Mouse (Mus musculus) heart, adult 2 months (tissue): ENCODE results near the gene Nmu.

Experiments used
- CTCF ChIP-seq: fragments of 200-600 bp; IDR thresholded peaks from 2 replicates; pipeline ENCODE4 v1.8.1; 2022; ENCODE audit warnings: antibody characterized with exemption, mild to moderate bottlenecking, moderate library complexity
- EP300 ChIP-seq: fragments of 200-500 bp; IDR thresholded peaks from 2 replicates; pipeline ENCODE4 v1.6.1; 2011; ENCODE audit warnings: low read depth, low read length, control low read depth; ENCODE audit not compliant: insufficient read depth

DNA sequence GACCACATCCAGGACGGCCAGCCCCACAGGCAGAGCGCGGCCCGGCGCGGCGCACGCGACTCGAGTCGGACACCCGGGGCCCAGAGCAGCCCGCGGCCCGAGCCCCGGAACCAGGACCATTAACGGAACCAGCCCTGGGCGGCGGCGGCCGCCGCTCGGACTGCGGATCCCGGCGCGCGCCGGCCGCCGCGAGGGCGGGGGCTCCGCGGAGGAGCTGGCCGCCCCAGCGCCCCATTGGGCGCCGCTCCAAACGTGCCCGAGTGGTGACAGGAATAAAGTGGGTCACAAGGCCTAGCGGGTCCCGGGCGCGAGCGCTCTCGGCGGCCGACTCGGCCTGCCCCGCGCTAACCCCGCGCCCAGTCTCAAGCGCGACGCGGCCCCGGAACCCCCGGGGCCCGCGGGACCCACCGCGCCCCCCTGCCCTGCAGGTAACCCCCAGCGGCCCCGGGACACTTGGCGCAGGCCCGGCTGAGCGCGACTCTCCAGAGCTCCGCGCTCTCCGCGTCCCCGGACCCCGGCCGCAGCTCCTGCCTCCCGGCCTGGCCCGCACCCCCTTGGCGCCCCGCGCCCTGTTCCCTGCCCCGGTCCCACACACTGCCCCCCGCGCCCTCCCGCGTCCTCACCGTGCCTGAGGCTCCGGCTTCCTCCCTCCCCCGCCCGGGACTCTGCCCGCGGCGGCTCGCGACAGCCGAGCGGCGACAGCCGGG lies 59.7 kb downstream of the Nmu start:
- TF ChIP-seq CTCF (no peak), EP300 (no peak)
